Mouse (Mus musculus): Measurements from ENCODE around the gene Slc25a10. TPM values are rescaled to one million over a fixed set of nuclear protein-coding genes. Genes with fewer than 3 reads are reported as not detected.
A peak's percentile ranks its signal among the peaks of the same experiment; 100 is the strongest.

Slc25a10 gene
- polyA plus RNA-seq, 1 experiment from 2014 or later, result 32.1 TPM

- Histone ChIP-seq H3K36me3 (peaks cover 30% of the 10 kb centered on the region), H3K27ac (no peak overlapping the region), H3K9ac (no peak overlapping the region), H3K4me1 (replicated peaks) (peaks cover 40% of the 10 kb centered on the region), H3K27me3 (no peaks in the 10 kb centered on the region), H3K4me2 (no peak overlapping the region), H3K9me3 (replicated peaks) (no peaks in the 10 kb centered on the region), H3K4me3 (no peak overlapping the region)
- 90% methylated on average over 3 of the region's 3 CpGs for WGBS
- no peak for ATAC-seq (replicated peaks; ENCODE audit: insufficient number of reproducible peaks, insufficient read depth, low FRiP score, low read depth)
Measured at GRCm38 (mm10) chr11:120545964-120546363, 54.3 kb downstream of the Slc25a10 start.

GRCm38 (mm10) chr11:120547469-120547868, 55.8 kb downstream of the Slc25a10 start:
- Histone ChIP-seq H3K9me3 (replicated peaks) (no peaks in the 10 kb centered on the region), H3K27ac (0 out of 2 replicates have a peak overlapping the region, but pooled peaks have one; percentile 94), H3K36me3 (peaks cover 27% of the 10 kb centered on the region), H3K9ac (no peak overlapping the region), H3K4me3 (no peak overlapping the region), H3K4me1 (replicated peaks) (peaks cover 33% of the 10 kb centered on the region), H3K27me3 (no peaks in the 10 kb centered on the region), H3K4me2 (0 out of 2 replicates have a peak overlapping the region, but pooled peaks have one; percentile 16)
- ATAC-seq (replicated peaks; ENCODE audit: insufficient number of reproducible peaks, insufficient read depth, low FRiP score, low read depth), result no peak
- whole genome bisulfite sequencing, result 53% methylated on average over 2 of the region's 2 CpGs

- WGBS, result 72% methylated on average over 3 of the region's 3 CpGs
- H3K27ac ChIP-seq, result peak overlapping the region; percentile 94; the same call in 1 of the 2 replicates
Measured at GRCm38 (mm10) chr11:120548214-120548613, 56.6 kb downstream of the Slc25a10 start.

DNA sequence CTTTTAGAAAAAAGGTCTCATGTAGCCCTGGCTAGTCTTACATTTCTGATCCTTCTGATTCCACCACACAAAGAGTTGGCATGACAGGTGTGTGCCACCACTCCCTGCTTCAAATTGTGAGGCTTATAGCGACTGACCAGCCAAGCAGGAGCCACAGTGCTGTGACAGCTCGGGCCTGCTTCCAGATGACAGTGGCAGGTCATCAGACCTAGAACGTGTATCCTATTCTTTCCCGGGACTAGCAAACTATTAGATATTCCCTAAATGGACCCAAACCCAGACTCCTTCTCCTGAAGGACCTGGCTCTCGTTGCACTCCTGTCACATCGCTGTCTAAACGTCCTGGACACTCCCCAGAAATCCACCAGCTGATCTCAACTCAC, 57.1 kb downstream of the Slc25a10 start:
- Histone ChIP-seq H3K36me3 (peaks cover 14% of the 10 kb centered on the region; the same call in 1 of the 2 replicates), H3K4me3 (peak overlapping the region; percentile 96), H3K27me3 (no peaks in the 10 kb centered on the region), H3K9me3 (replicated peaks) (no peaks in the 10 kb centered on the region), H3K4me1 (replicated peaks) (peaks cover 28% of the 10 kb centered on the region), H3K9ac (peak overlapping the region; percentile 97), H3K4me2 (peak overlapping the region; percentile 87), H3K27ac (peak overlapping the region; percentile 94)
- WGBS, result 14% methylated on average over 7 of the region's 7 CpGs
- ATAC-seq (replicated peaks; ENCODE audit: insufficient number of reproducible peaks, insufficient read depth, low FRiP score, low read depth), result no peak

More at GRCm38 (mm10) chr11:120548214-120548613, 56.6 kb downstream of the Slc25a10 start:
- Histone ChIP-seq H3K9ac (peak overlapping the region; percentile 97), H3K4me1 (replicated peaks) (peaks cover 28% of the 10 kb centered on the region), H3K9me3 (replicated peaks) (no peaks in the 10 kb centered on the region), H3K4me3 (peak overlapping the region; percentile 96), H3K4me2 (peak overlapping the region; percentile 87), H3K36me3 (peaks cover 20% of the 10 kb centered on the region), H3K27me3 (no peaks in the 10 kb centered on the region)
- ATAC-seq (replicated peaks; ENCODE audit: insufficient number of reproducible peaks, insufficient read depth, low FRiP score, low read depth), result no peak

Other genes starting within 250 kb of the Slc25a10 start
- 921 and 1,308 TPM in 2 replicates for gene Actg1, start 143.3 kb upstream of the Slc25a10 start, polyA plus RNA-seq (2015; fragmentation: Nextera tagmentation; extraction: Ambion mirVana)
- gene Fscn2, start 130.3 kb upstream of the Slc25a10 start, polyA plus RNA-seq (2015; fragmentation: Nextera tagmentation; extraction: Ambion mirVana), result 0.42 and 0.66 TPM in 2 replicates
- 27.0 and 38.0 TPM in 2 replicates for gene Faap100, start 113.1 kb upstream of the Slc25a10 start, polyA plus RNA-seq (2015; fragmentation: Nextera tagmentation; extraction: Ambion mirVana)
- 22.5 and 30.3 TPM in 2 replicates for gene Nploc4, start 54.1 kb upstream of the Slc25a10 start, polyA plus RNA-seq (2015; fragmentation: Nextera tagmentation; extraction: Ambion mirVana)
- 0.09 TPM in 1 of 2 replicates, not detected in the other for gene Tspan10, start 49.2 kb upstream of the Slc25a10 start, polyA plus RNA-seq (2015; fragmentation: Nextera tagmentation; extraction: Ambion mirVana)
- gene Pde6g, start 38.3 kb upstream of the Slc25a10 start, polyA plus RNA-seq (2015; fragmentation: Nextera tagmentation; extraction: Ambion mirVana), result 0.14 and 0.29 TPM in 2 replicates
- gene Oxld1, start 33.8 kb upstream of the Slc25a10 start, polyA plus RNA-seq (2015; fragmentation: Nextera tagmentation; extraction: Ambion mirVana), result 18.1 and 21.4 TPM in 2 replicates
- gene Ccdc137, start 33.7 kb upstream of the Slc25a10 start, polyA plus RNA-seq (2015; fragmentation: Nextera tagmentation; extraction: Ambion mirVana), result 22.1 and 26.5 TPM in 2 replicates
- 26.7 and 37.5 TPM in 2 replicates for gene Arl16, start 24.2 kb upstream of the Slc25a10 start, polyA plus RNA-seq (2015; fragmentation: Nextera tagmentation; extraction: Ambion mirVana)
- 203 and 218 TPM in 2 replicates for gene Mrpl12, start 7.2 kb upstream of the Slc25a10 start, polyA plus RNA-seq (2015; fragmentation: Nextera tagmentation; extraction: Ambion mirVana)
- 2.7 and 2.8 TPM in 2 replicates for gene Gcgr, start 38.9 kb downstream of the Slc25a10 start, polyA plus RNA-seq (2015; fragmentation: Nextera tagmentation; extraction: Ambion mirVana)
- 119 and 143 TPM in 2 replicates for gene Mcrip1, start 57.9 kb downstream of the Slc25a10 start, polyA plus RNA-seq (2015; fragmentation: Nextera tagmentation; extraction: Ambion mirVana)
- 0.50 and 7.6 TPM in 2 replicates for gene Ppp1r27, start 59.3 kb downstream of the Slc25a10 start, polyA plus RNA-seq (2015; fragmentation: Nextera tagmentation; extraction: Ambion mirVana)
- gene P4hb, start 81.4 kb downstream of the Slc25a10 start, polyA plus RNA-seq (2015; fragmentation: Nextera tagmentation; extraction: Ambion mirVana), result 357 and 484 TPM in 2 replicates
- gene Arhgdia, start 89.8 kb downstream of the Slc25a10 start, polyA plus RNA-seq (2015; fragmentation: Nextera tagmentation; extraction: Ambion mirVana), result 345 and 458 TPM in 2 replicates
- 238 and 262 TPM in 2 replicates for gene Alyref, start 106.5 kb downstream of the Slc25a10 start, polyA plus RNA-seq (2015; fragmentation: Nextera tagmentation; extraction: Ambion mirVana)
- gene Anapc11, start 106.6 kb downstream of the Slc25a10 start, polyA plus RNA-seq (2015; fragmentation: Nextera tagmentation; extraction: Ambion mirVana), result 175 and 182 TPM in 2 replicates
- 11.7 and 13.0 TPM in 2 replicates for gene Npb, start 116.6 kb downstream of the Slc25a10 start, polyA plus RNA-seq (2015; fragmentation: Nextera tagmentation; extraction: Ambion mirVana)
- gene Pcyt2, start 126.1 kb downstream of the Slc25a10 start, polyA plus RNA-seq (2015; fragmentation: Nextera tagmentation; extraction: Ambion mirVana), result 80.3 and 111 TPM in 2 replicates
- 17.6 and 25.1 TPM in 2 replicates for gene Sirt7, start 133.4 kb downstream of the Slc25a10 start, polyA plus RNA-seq (2015; fragmentation: Nextera tagmentation; extraction: Ambion mirVana)
- gene Mafg, start 141.8 kb downstream of the Slc25a10 start, polyA plus RNA-seq (2015; fragmentation: Nextera tagmentation; extraction: Ambion mirVana), result 17.8 and 21.2 TPM in 2 replicates
- 17.1 and 23.5 TPM in 2 replicates for gene Pycr1, start 151.9 kb downstream of the Slc25a10 start, polyA plus RNA-seq (2015; fragmentation: Nextera tagmentation; extraction: Ambion mirVana)
- gene Myadml2, start 156.3 kb downstream of the Slc25a10 start, polyA plus RNA-seq (2015; fragmentation: Nextera tagmentation; extraction: Ambion mirVana), result 13.2 and 15.4 TPM in 2 replicates
- gene Notum, start 169.3 kb downstream of the Slc25a10 start, polyA plus RNA-seq (2015; fragmentation: Nextera tagmentation; extraction: Ambion mirVana), result 1.5 and 2.7 TPM in 2 replicates
- gene Aspscr1, start 181.1 kb downstream of the Slc25a10 start, polyA plus RNA-seq (2015; fragmentation: Nextera tagmentation; extraction: Ambion mirVana), result 90.4 and 110 TPM in 2 replicates
- gene Cenpx, start 221.9 kb downstream of the Slc25a10 start, polyA plus RNA-seq (2015; fragmentation: Nextera tagmentation; extraction: Ambion mirVana), result 105 and 111 TPM in 2 replicates
- gene Lrrc45, start 222.1 kb downstream of the Slc25a10 start, polyA plus RNA-seq (2015; fragmentation: Nextera tagmentation; extraction: Ambion mirVana), result 27.5 and 36.8 TPM in 2 replicates
- 7.8 and 17.0 TPM in 2 replicates for gene Rac3, start 229.6 kb downstream of the Slc25a10 start, polyA plus RNA-seq (2015; fragmentation: Nextera tagmentation; extraction: Ambion mirVana)
- 7.0 and 16.7 TPM in 2 replicates for gene Dcxr, start 235.4 kb downstream of the Slc25a10 start, polyA plus RNA-seq (2015; fragmentation: Nextera tagmentation; extraction: Ambion mirVana)
- gene Cbr2, start 240.3 kb downstream of the Slc25a10 start, polyA plus RNA-seq (2015; fragmentation: Nextera tagmentation; extraction: Ambion mirVana), result 11.4 and 46.0 TPM in 2 replicates

Data from heart, embryonic 15.5 days (tissue).